Mouse (Mus musculus) limb, embryonic 10.5 days (tissue): Measurements from ENCODE around the gene A930033H14Rik. TPM values are rescaled to one million over a fixed set of nuclear protein-coding genes. Genes with fewer than 3 reads are reported as not detected.
A peak's percentile ranks its signal among the peaks of the same experiment; 100 is the strongest.

Source experiments
- DNase-seq: peaks from one replicate; pipeline ENCODE4 v3.0.0-alpha.2; 2017; ENCODE audit warnings: low spot score
- H3K27ac ChIP-seq: fragments of 300-500 bp; sonication (generic); 2 replicates; pipeline ENCODE4 v1.5.1; 2016; ENCODE audit warnings: mild to moderate bottlenecking
- H3K27me3 ChIP-seq: fragments of 300-500 bp; sonication (generic); 2 replicates; pipeline ENCODE4 v1.6.1; 2016; ENCODE audit warnings: low read depth, mild to moderate bottlenecking; ENCODE audit not compliant: poor library complexity, severe bottlenecking
- H3K36me3 ChIP-seq: fragments of 300-500 bp; sonication (generic); 2 replicates; pipeline ENCODE4 v1.6.1; 2016; ENCODE audit warnings: mild to moderate bottlenecking, moderate library complexity
- H3K4me1 ChIP-seq: fragments of 300-500 bp; sonication (generic); 2 replicates; pipeline ENCODE4 v1.6.1; 2016
- H3K4me3 ChIP-seq: fragments of 300-500 bp; sonication (generic); 2 replicates; pipeline ENCODE4 v1.5.1; 2016; ENCODE audit warnings: mild to moderate bottlenecking, moderate library complexity
- H3K9me3 ChIP-seq: fragments of 300-500 bp; sonication (generic); replicated peaks from 2 replicates; pipeline ENCODE4 v1.6.1; 2016; ENCODE audit warnings: mild to moderate bottlenecking
- WGBS: fragments of 180-500 bp; shearing (Covaris S2); methylation state at CpG from one replicate; pipeline ENCODE4 v1.1.7; 2016; 5-methylcytosine and 5-hydroxymethylcytosine counted together
- polyA plus RNA-seq: library from polyadenylated mRNA; unstranded; fragments of >200 nt; fragmentation: Nextera tagmentation; extraction: Ambion mirVana; gene quantifications from 2 replicates; pipeline ENCODE4 v1.2.1, GENCODE M21; 2016

Gene A930033H14Rik
- polyA plus RNA-seq = 1.0 and 1.6 TPM in 2 replicates

- Histone ChIP-seq H3K4me3 (peak within 1 kb of the TSS; percentile 85), H3K4me1 (peaks cover 26% of the 10 kb centered on the region), H3K27me3 (no peaks in the 10 kb centered on the region), H3K36me3 (peaks cover 35% of the 10 kb centered on the region), H3K9me3 (no peaks in the 10 kb centered on the region), H3K27ac (peak within 1 kb of the TSS; percentile 99)
- WGBS = under 1% methylated on average over 83 of the region's 84 CpGs
- DNase-seq = peak; percentile 86
Observed at GRCm38 (mm10) chr10:69212542-69213440, at the start of gene A930033H14Rik. A930033H14Rik (minus strand) TSS chr10:69213098.

DNA sequence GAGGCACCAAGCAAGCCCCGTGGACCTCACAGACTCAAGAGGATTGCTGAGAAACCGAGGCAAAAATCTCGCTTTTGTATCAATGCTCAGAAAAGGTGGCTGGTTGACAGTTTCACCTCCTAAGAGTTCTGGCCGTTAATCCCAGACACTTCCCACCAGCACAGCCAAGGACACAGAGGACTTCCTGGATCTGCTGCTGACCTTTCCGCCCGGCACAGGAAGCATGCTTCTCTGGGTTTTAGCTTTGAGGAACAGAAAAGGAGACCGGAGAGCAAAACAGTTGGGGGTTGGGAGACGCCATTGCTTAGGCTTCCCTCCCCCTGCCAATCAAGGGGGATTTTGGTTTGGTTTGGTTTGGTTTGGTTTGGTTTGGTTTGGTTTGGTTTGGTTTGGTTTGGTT, 47.0 kb upstream of the A930033H14Rik start:
- Histone ChIP-seq H3K4me3 (no peak overlapping the region), H3K27ac (no peak overlapping the region), H3K9me3 (no peaks in the 10 kb centered on the region), H3K36me3 (0 out of 2 replicates have a peak, but pooled peaks cover 3% of the 10 kb centered on the region), H3K27me3 (no peaks in the 10 kb centered on the region), H3K4me1 (peaks cover 19% of the 10 kb centered on the region)
- no peak for DNase-seq
- WGBS = 89% methylated on average over 8 of the region's 8 CpGs

DNA sequence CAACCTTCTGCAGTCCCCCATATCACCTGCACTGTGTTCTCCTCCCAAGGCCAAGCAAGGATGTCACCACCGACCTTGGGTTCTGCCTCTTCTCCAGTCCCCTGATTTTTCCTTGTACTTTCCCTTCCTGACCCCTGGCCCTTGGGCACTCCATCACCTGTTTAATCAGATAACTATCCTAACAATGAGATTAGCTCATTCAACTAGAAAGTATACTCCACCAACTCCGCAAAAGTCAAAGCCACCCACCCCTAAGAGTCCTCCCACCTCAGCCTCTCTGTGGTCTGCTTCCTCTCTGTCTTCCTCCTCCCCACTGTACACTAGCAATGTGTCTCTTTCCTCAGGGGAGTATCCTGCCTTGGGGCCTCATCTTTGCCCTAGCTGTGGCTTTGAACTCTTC, 46.3 kb upstream of the A930033H14Rik start:
- H3K27ac ChIP-seq = no peak overlapping the region; the same call in 1 of the 2 replicates
- H3K36me3 ChIP-seq = 0 out of 2 replicates have a peak, but pooled peaks cover 3% of the 10 kb centered on the region
- no peak overlapping the region for H3K4me3 ChIP-seq
- peaks cover 18% of the 10 kb centered on the region for H3K4me1 ChIP-seq
- WGBS = 70% methylated on average over 2 of the region's 2 CpGs
- no peaks in the 10 kb centered on the region for H3K9me3 ChIP-seq
- DNase-seq = no peak
- no peaks in the 10 kb centered on the region for H3K27me3 ChIP-seq

DNA sequence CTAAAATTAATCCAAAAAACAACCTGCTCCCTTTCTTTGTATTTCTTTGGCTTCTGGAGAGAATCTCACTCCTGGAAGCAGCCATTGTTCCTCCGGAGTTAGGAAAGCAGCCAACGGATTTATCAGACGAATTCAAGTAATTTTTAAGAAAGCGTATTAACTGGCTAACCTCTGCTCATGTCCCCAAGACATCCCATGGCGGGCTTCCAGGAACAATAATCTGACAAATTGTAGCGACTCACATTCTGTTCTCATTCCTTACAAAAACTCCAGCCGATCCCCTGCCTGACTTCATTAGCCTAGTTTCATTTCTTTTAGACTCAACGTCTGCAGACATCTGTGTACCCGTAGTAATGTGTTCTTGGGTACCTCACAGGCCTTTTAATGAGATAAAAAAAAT, 45.7 kb upstream of the A930033H14Rik start:
- 91% methylated on average over 9 of the region's 9 CpGs for WGBS

GRCm38 (mm10) chr10:69257592-69258133, 44.8 kb upstream of the A930033H14Rik start:
- Histone ChIP-seq H3K4me1 (peaks cover 29% of the 10 kb centered on the region), H3K27ac (no peak overlapping the region), H3K9me3 (no peaks in the 10 kb centered on the region), H3K27me3 (no peaks in the 10 kb centered on the region), H3K4me3 (no peak overlapping the region), H3K36me3 (0 out of 2 replicates have a peak, but pooled peaks cover 3% of the 10 kb centered on the region)
- WGBS = 82% methylated on average over 6 of the region's 6 CpGs
- no peak for DNase-seq

More for the DNA sequence above, 45.7 kb upstream of the A930033H14Rik start:
- DNase-seq = no peak
- Histone ChIP-seq H3K36me3 (0 out of 2 replicates have a peak, but pooled peaks cover 3% of the 10 kb centered on the region), H3K4me3 (no peak overlapping the region), H3K27me3 (no peaks in the 10 kb centered on the region), H3K9me3 (no peaks in the 10 kb centered on the region), H3K4me1 (peaks cover 20% of the 10 kb centered on the region), H3K27ac (no peak overlapping the region)

DNA sequence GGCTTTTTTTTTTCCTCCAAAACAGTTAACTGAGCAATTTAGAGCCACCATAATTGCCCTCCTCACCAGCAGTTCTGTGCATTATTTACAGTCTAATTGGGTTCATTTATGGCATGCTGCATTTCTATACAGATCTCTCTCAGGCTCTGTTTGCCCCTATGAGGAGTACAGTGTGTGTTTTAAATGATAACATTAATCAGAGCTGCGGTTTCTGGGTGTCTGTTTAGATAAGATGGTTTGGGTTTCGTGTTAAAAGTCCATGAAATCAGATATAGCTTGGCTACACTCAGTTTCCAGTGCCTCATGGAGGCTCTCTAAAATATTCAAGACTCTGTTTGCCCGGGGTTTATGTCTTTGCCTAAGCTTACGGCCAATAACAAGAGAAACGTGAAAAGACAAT, 42.7 kb upstream of the A930033H14Rik start:
- peaks cover 34% of the 10 kb centered on the region for H3K4me1 ChIP-seq
- H3K27ac ChIP-seq = no peak overlapping the region
- no peak for DNase-seq
- H3K36me3 ChIP-seq = peaks cover 10% of the 10 kb centered on the region
- no peaks in the 10 kb centered on the region for H3K9me3 ChIP-seq
- no peak overlapping the region for H3K4me3 ChIP-seq
- no peaks in the 10 kb centered on the region for H3K27me3 ChIP-seq
- WGBS = 80% methylated on average over 5 of the region's 5 CpGs

GRCm38 (mm10) chr10:69254390-69254847, 41.5 kb upstream of the A930033H14Rik start:
- H3K27ac ChIP-seq = peak overlapping the region; percentile 83
- 32% methylated on average over 8 of the region's 8 CpGs for WGBS
- no peaks in the 10 kb centered on the region for H3K9me3 ChIP-seq
- peaks cover 20% of the 10 kb centered on the region for H3K36me3 ChIP-seq
- H3K27me3 ChIP-seq = no peaks in the 10 kb centered on the region
- DNase-seq = no peak
- no peak overlapping the region for H3K4me3 ChIP-seq
- peaks cover 34% of the 10 kb centered on the region for H3K4me1 ChIP-seq

DNA sequence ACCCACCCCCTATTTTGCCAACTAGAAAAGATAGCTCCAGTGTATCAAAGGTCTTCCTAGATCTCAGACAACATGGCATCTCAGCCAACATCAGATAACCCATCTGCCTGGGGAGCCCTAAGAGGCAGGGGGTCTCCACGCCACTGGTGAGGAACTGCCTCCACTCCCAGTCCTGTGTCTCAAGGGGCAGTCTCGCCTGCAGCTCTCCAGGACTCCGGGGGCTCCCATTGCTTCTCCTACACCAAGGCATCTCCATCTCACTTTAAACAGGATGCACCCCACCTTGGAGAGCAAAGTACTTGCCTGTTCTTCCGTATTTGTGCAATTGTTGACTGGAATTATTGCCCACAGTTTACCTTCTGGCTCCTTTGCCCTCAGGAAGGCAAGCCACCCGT, 40.8 kb upstream of the A930033H14Rik start:
- no peak overlapping the region for H3K4me3 ChIP-seq
- peak overlapping the region; percentile 83 for H3K27ac ChIP-seq
- H3K9me3 ChIP-seq = no peaks in the 10 kb centered on the region
- no peaks in the 10 kb centered on the region for H3K27me3 ChIP-seq
- H3K4me1 ChIP-seq = peaks cover 34% of the 10 kb centered on the region
- peaks cover 25% of the 10 kb centered on the region for H3K36me3 ChIP-seq
- 67% methylated on average over 5 of the region's 5 CpGs for WGBS
- DNase-seq = no peak

DNA sequence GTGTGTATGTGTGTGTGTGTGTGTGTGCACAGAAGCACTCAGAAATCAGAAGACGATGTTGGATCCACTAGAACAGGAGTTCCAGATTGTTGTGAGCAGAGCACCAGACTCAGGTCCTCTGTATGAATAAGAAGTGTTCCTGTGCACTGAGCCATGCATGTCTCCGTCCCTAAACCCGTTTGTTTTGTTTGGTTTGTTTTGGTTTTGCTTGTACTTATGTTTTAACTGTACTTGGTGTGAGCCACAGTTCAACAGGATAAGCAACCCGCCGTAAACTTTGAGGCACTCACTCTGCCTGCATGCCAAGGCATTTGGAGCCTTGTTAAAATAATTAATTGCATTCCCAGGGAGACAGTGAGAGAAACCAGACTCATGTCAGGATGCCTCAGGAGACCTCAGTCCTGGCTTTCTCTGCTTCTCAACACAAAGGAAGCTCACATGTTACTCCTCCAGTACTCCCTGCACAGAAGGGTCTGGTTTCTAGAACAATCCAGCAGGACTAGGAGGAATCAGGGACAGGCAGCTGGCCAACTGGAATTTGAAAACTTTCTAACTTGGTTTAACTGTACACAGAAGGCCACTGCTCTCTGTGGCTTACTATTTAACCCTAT, 40.3 kb upstream of the A930033H14Rik start:
- Histone ChIP-seq H3K27me3 (no peaks in the 10 kb centered on the region), H3K27ac (peak overlapping the region; percentile 83), H3K9me3 (no peaks in the 10 kb centered on the region), H3K4me1 (peaks cover 34% of the 10 kb centered on the region), H3K36me3 (peaks cover 27% of the 10 kb centered on the region), H3K4me3 (no peak overlapping the region)
- WGBS = 25% methylated on average over 5 of the region's 5 CpGs
- DNase-seq = no peak

DNA sequence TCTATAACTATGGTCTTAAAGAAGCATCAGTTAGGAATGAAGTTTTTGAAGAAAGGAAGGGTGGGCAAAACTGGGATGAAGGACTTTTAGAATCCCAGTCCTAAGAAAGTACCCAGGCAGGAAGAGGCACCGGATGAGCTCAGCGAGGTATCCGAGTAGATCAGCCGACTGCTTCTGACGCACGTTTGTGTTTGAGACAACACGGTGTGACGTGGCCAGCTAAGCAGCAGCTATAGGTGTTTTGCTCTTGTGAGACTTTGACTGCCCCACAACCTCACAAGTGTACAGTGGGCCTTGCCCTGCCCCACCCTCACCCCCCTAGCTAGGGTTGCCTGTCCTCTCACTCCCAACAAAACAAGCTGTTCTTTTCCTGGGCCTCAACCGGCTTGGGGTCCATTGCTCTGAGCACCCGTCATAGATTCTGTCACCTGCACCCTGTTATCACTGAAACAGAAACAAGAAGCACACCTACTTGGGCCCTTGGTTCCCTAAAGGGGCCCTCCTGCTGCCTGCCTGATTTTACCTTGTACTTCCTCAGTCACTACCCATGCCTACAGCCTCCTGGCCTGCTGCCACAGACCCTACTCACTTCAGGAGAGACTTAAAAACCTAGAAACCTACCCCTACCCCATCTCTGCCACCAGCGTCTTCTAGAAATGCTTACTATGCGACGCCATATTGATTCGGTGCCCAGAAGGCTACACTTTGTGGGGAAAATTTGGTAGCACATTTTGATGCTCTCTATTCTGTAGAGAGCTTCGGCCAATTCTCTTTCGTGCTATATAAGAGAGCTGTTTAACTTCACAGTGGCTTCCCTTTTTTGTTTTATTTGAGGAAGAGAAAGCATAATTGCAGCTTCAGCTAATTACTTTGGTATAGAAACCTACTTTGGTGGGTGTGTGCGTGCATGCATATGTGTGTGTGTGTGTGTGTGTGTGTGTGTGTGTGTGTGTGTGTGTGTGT, 39.5 kb upstream of the A930033H14Rik start:
- Histone ChIP-seq H3K27me3 (no peaks in the 10 kb centered on the region), H3K36me3 (peaks cover 27% of the 10 kb centered on the region), H3K4me1 (peaks cover 31% of the 10 kb centered on the region), H3K4me3 (no peak overlapping the region), H3K27ac (peak overlapping the region; percentile 83), H3K9me3 (no peaks in the 10 kb centered on the region)
- no peak for DNase-seq
- 89% methylated on average over 17 of the region's 17 CpGs for WGBS

DNA sequence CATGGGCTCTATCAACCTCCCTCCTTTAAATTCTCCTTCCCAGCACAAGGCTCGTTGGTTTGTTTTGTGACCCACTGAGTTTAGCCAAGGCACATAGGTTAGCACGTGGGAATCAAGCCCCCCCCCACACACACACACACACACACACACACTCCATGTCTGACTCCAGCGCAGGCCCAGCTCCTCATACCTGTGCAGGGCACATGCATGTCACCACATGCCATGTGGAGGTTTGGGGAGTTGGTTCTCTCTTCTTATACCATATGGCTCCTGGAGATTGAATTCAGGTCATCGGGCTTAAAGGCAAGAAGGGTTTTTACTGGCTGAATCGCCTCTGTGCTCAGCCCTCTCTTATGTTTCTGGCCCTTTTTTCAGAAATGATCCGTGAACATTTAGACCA, 38.4 kb upstream of the A930033H14Rik start:
- 89% methylated on average over 6 of the region's 6 CpGs for WGBS
- no peaks in the 10 kb centered on the region for H3K9me3 ChIP-seq
- peaks cover 27% of the 10 kb centered on the region for H3K36me3 ChIP-seq
- no peaks in the 10 kb centered on the region for H3K27me3 ChIP-seq
- DNase-seq = no peak
- no peak overlapping the region for H3K27ac ChIP-seq
- no peak overlapping the region for H3K4me3 ChIP-seq
- H3K4me1 ChIP-seq = peaks cover 31% of the 10 kb centered on the region
